Mouse (Mus musculus): ENCODE measurements around the gene St3gal6.

DNA sequence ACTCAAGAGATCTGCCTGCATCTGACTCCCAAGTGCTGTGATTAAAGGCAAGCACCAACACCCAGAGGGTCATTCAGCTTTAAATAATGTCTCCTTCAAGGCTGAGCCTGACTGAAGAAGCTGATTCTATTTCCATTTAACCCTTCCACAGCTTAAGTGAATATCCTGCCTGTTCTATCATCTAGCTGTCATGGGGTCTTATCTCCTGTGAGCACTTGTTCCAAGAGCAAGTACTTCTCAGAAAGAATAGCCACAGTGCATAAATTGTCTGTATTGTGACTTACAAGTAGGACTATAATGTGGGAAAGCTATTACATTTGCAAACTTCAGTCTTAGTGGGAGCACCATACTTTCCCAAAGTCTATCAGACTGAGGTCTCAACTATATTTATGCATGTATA, 1.8 kb upstream of the St3gal6 start:
- TF ChIP-seq POLR2A (IDR thresholded peaks at IDR 0.05; ENCODE audit: insufficient read depth, low read depth, low read length) (no peak), CTCF (IDR thresholded peaks at IDR 0.05; ENCODE audit: insufficient read depth, low read depth, low read length) (no peak)
